Mouse (Mus musculus): ENCODE results near the gene Ctnnd1. TPM values are rescaled to one million over a fixed set of nuclear protein-coding genes. Genes with fewer than 3 reads are reported as not detected.
"Not testable (repeated sequence)": the region's sequence is repeated elsewhere in the genome, so short reads cannot be mapped to it uniquely, and the experiment has no call there.

The Ctnnd1 gene
- 10 to 100 TPM; 23.2 to 29.2 TPM for total RNA-seq (2021)
- long read RNA-seq, experiment 1, full-length matches to known transcripts = 1 of 12 reads
- long read RNA-seq, experiment 1, partial matches to known transcripts = 0 of 12 reads
- long read RNA-seq, experiment 1, other reads (novel, unspliced or antisense) = 11 of 12 reads
- long read RNA-seq, experiment 2, partial matches to known transcripts = 1 of 5 reads
- long read RNA-seq, experiment 2, other reads (novel, unspliced or antisense) = 4 of 5 reads

DNA sequence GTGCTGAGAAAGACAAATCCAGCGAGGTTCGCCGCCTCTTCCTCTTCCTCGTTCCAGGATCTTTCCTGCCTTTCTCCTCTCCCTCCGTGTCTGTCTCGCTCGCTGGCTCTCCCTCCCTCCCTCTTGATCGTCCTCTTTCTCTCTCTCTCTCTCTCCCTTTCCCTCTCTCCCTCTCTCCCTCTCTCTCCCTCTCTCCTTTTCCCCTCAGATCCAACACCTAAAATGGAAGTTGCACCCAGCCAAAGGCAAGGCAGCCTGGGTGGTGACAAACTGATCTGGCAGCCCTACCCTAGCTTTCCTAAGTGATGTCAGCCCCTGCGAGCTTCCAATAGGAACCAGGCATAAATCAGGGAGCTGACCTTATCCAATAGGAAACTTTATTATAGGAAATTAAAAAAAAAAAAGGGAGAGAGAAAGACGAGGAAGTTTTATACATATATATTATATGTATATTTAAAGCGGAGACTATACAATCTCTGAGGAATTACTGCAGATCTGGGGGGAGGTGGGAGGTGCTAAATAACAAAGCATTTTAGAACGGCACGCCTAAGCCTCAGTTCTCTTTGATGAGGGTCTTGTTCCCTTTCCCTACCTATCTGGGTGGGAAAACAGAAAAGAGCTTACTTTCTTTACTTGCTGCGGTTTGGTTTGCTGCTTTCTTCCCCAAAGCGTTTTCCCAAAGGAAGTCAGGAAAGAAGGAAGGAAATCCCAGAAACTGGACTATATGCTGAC is at the start of gene Ctnnd1:
TSS of gene Ctnnd1 (minus strand) at position 302 of the 732 bp plus-strand sequence.
- peak; percentile 91 for DNase-seq (ENCODE audit: low spot score)

DNA sequence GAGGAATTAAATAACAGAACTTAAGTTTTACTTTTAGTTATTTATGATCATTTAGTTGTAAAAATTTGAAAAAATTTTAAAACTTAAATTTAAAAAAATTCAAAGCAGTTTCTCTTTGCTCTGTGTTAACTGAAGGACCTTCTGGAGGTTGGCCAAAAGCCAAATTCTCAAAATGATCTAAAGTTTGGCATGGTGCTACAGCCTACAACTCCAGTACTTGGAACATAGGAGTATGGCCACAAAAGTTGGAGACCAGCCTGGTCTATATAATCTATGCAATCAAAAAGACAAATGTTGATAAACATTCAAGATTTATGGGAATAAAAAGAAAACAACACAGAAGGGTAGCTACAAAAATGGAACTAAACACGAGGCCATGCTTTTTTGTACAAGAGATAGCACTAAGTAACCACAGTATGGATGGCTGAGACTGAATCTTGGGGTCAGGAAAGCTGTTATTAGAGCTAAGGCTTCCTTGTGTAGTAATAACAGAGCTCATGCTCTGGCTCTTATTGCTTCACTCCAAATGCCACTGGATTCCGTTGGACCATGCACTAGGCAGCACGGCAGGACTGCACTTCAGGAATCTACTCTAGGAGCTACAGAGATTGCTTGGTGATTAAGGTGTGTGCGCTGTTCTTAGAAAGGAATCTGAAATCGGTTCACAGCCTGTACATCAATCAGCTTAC is 44.6 kb upstream of the Ctnnd1 start:
- no peak for DNase-seq (ENCODE audit: low spot score)

DNA sequence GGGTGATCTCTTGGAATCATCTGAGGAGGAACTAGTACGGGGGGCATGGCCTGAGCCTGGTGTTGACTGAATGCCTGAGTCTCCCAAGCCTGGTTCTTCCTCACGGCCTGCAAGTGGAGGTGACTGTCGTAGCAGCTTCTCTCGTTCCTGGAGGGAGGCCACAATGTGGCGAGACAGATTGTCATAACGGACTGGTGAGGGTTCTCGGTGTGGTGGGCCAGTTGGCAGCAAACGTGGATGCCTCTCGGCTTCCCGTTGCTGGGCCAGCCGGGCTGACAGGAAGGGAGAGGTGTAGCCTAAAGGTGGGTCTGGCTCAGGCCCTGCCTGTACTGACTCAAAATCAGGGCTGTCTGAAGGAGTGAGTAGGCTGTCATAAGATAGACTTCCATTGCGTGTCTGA is 39.5 kb upstream of the Ctnnd1 start:
- DNase-seq (ENCODE audit: low spot score) = no peak

DNA sequence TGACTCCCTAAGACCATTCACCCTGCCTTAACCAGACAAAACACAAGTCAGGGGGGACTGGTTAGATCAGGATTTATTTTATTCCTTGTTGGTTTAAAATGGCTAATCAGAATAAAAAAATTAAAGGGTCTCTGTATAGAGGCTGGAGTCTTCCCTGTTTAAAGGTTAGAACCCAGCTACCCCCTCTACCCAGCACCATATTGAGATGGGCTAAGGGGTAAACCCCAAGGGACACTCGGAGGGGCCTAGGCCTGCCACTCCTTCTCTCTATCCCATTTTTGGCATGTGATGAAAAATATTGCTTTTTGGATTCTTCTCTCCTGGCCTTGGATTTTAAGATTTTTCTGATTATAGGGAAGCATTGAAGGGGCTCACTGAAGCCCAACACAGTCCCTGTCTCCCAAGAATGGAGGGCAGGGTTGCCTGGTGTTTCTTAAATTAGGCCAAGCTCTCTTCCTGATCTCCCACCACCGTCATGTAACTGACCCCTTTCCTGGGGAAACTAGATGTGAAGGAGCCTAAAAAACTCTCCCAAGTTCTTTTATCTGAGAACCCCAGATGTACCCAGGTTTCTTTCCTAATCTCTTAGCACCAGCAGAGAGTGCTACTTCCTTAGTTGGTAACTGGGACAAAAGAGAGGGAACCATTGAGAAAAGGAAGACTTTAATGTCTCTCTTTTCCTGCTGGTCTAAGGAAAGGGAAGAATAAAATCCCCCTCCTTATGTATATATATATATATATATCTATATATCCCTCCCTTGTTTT is 37.7 kb upstream of the Ctnnd1 start:
- no peak for DNase-seq (ENCODE audit: low spot score)

DNA sequence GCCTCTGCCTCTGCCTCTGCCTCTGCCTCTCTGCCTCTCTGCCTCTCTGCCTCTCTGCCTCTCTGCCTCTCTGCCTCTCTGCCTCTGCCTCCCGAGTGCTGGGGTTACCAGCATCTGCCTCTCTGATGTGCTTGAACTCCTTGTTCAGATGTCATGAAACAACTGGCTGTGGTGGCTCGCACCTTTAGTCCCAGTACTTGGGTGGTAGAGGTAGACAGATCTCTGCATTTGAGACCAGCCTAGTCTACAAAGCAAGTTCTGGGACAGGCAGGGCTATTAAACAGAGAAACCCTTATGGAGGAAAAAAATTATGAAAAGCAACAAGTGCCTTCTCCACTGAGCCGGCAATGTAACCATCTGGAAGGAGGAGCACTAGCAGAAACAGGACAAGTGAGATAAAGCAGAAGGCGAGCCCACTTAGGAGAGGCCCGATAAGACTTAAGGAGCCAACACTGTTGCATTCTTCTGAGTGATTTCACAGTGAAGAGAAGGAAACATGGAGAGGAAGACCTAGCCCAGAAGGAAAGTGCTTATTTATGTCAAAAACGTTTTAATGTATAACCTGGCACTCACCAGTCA is 32.1 kb upstream of the Ctnnd1 start:
- DNase-seq (ENCODE audit: low spot score) = no peak

DNA sequence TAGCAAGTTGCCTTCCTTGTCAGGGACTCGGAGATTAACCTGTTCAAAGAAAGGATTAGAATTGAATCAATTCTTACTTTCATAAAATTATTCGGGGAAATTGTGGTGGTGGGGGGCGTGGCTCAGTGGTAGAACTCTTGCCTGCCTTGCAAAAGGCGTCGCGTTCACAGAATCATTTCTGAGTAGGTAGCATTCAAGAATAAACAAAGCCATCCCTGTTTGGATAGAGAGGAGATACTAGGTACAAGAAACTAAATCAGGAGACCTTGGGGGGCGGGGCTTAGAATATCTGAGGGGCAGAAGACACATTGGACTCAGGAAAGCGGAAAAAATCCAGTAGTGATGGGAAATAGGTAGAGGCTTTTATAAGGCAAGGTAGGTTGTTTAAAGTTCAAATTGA is 28.5 kb upstream of the Ctnnd1 start, which contains the start of gene Tmx2:
TSS of gene Tmx2 (minus strand) at position 125 of the 400 bp plus-strand sequence.
- no peak for DNase-seq (ENCODE audit: low spot score)

DNA sequence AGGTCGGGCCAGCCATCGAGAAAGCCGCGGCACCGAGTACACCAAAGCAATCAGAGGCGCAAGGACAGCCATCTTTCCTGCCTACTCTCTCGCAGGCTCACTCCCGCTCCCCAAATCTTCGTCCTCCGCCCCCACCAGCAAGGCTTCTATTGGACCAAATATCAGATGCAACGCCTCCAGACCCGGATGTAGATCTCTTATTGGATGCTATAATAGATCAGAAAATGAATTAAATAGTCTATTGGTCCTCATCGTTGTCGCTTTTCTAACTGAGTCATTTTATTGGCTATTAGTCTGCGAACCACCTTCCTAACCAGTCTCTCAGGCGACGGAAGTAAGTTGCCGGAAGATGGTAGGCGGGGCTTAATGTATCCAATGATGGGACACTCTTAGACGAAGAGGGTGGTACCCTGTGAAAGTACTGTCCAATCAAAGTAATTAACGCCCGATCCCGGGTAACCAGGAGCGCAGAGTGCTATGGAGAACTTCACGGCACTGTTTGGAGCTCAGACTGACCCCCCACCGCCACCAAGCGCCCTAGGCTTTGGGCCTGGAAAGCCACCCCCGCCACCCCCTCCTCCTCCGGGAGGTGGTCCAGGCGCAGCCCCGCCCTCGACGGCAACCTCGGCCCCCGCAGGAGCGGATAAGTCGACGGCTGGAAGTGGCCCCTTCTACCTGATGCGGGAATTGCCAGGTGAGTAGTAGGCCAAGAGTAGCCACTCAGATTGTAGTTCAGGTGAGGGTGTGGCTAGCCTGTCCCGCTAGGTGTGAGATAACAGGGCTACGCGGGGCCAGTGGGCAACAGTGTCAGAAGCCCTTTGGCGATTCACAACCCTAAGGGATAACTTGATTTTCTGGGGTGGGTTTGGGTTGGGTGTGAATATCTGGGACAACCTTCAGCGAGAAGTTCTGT is 27.7 kb upstream of the Ctnnd1 start, which contains the start of the genes Gm28635 and Med19:
TSS of gene Gm28635 (minus strand) at position 74 of the 913 bp plus-strand sequence.
TSS of gene Med19 (plus strand) at position 435 of the 913 bp plus-strand sequence.
- peak; percentile 97 for DNase-seq (ENCODE audit: low spot score)

DNA sequence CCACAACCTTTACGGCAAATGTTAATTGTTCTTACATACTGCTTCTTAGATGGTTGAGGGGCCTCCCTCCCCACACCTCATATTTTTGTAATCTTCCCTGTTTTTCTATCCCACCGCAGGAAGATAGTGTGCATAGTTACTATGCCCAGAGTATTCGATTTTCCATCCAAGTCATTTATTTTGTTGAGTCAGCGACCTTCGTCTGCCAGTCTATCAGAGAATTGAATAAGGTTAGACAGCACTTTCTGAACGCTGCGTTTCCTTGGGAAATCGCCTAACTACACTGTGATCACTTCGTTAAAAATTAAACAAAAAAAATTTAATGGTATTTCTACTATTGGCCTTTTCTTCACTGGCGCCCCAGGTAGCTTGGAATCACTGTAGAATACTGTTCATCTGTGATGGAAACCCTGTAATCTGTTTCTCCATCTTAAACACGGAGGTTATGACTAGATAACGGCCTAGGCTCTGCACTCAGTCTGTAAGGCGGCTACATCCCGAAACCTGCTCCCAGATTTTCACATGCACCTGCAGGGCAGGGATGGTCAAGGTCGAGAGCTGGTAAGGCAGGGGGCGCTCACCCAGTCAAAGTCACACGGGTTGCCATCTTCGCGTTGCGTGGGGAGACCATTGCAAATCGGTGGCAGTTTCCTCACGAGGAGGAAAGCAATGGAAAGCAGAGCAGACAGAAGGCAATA is 26.9 kb upstream of the Ctnnd1 start:
- DNase-seq (ENCODE audit: low spot score) = no peak

DNA sequence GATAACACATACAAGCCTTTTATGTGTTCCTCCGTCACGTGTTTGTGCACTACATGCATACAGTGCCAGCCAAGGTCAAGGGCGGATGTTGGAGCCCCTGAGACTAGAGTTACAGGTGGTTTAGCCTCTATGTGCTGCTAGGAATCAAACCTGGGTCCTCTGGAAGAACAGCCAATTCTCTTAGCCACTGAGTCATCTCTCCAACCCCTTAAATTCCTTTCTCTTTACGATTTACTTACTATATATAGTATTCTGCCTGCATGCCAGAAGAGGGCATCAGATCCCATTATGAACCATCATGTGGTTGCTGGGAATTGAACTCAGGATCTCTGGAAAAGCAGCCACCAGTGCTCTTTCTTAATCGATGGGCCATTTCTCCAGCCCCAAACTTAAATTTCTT is 21.0 kb upstream of the Ctnnd1 start:
- DNase-seq (ENCODE audit: low spot score) = not testable (repeated sequence)

DNA sequence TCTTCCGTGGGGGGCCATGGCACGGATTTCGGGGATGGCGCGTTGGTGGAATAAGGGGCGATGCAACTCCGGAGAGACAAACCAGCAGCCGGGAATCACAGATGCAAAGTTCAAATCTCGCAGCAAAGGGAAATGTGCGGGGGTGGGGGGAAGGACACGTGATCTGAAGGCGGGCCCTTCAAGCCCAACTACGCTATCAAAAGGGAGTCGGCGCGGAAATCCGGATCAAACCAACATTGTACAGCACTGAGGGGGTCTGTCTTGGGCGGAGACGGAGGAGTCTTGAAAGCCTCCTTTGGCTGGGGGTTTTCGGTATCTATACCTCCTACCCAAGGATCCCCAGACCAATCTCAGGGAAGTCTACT is 20.0 kb upstream of the Ctnnd1 start, which contains the start of gene Selenoh:
TSS of gene Selenoh (minus strand) at position 202 of the 365 bp plus-strand sequence.
- DNase-seq (ENCODE audit: low spot score) = peak; percentile 62

DNA sequence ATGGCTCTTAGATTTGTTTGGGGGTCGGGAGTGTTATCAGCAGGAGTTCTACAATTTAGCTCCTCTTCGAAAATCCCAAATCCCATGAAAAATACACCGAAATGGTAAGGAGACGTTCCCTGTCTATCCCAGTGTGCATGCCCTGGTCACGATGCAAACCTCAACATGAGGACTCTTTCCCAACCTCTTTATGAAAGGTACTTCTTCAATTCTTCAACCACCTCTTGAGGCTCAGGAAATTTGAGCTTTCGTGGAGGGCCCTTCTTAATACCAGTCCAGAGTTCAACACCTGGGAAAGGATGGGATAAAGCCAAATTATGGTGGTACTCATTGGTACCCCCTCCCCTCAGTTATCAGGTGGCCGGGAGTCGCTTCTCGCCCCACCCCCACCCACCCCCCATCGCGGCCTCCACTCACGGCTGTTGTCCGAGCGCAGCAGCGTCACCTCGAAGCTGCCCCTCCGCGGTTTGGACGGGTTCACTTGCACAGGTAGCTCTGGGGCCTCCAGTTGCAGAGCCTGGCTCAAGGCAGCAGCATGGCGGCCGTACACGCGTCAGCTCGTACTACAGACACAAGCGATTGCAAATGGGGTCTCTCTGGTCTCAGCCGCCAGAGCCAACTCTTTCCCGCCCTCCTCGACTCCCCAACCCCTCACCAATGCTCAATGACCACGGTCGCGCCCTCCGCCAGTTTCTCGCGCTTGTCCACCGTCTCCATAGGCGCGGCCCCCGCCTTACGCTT is 19.4 kb upstream of the Ctnnd1 start:
- DNase-seq (ENCODE audit: low spot score) = no peak

DNA sequence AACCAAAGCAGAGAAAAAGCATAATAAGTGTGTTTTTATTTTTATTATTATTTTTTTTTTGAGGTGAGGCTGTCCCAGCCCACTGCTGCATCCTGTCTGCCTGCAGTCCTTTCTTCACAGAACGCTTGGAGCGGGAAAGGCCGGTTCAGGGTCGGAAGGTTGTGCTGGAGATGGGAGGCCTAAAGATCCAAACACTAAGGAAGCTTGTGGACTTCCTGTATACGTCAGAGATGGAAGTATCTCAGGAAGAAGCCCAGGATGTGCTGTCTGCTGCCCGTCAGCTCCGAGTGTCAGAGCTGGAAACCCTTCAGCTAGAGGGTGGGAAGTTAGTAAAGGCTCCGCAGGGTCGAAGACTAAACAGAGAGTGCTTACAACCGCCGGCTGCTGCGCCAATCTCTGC is 15.5 kb upstream of the Ctnnd1 start:
- no peak for DNase-seq (ENCODE audit: low spot score)

DNA sequence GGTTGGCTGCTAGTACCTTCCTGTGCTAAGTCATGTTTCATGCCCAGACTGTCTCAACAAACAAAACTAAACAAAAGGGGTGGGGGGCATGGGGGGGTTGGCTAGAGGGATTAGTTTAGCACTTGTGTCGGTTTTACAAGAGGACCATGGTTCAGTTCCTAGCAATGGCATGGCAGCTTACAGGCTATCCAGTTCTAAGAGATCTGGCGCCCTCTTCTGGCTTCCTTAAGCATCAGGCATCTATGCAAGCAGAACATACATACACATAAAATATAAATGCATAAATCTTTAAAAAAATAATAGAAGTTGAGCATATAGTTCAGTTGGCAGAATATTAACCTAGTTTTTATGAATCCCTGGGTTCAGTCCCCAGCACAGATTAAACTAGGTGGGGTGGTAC is 12.3 kb upstream of the Ctnnd1 start:
- DNase-seq (ENCODE audit: low spot score) = peak; percentile 48

DNA sequence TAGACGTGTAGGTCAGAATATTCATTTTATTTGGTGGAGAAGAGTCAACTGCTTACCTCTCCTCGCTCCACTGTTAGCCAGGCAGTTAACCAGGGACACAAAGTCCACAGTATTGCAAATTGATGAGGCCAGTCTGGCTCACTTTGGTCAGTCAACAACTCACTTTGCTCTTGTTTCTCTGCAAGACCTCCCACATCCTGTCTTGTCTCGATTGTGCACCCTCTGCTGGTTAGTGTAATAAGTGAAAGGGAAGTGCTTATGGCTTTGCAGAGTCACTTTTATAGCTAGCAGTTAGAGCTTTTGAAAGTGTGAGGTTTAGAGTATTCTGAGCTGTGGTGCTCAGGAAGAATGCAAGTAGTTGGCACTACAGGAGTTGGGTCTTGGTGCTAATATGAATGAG is 9.7 kb upstream of the Ctnnd1 start:
- DNase-seq (ENCODE audit: low spot score) = peak; percentile 53

DNA sequence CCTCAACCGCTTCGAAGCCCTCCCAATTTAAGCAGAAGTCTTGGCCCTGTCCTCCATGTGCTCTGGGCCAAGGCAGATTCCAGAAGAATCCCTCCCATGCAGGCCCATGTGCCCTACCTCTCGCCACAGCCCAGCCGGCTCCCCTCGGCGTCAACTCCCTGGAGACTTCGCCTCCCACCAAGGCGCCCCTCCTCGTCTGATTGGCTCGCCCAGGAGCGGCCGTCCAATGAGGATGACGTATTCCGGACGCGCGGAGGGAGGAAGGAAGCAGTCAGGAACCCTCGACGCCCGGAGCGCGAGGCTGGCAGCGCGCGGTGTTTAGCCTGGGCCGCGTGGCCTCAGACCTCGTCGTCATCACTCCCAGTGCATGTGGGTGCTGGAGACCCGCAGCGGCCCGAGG is 8.2 kb upstream of the Ctnnd1 start, which contains the start of gene Btbd18:
TSS of gene Btbd18 (plus strand) at position 274 of the 400 bp plus-strand sequence.
- DNase-seq (ENCODE audit: low spot score) = no peak

DNA sequence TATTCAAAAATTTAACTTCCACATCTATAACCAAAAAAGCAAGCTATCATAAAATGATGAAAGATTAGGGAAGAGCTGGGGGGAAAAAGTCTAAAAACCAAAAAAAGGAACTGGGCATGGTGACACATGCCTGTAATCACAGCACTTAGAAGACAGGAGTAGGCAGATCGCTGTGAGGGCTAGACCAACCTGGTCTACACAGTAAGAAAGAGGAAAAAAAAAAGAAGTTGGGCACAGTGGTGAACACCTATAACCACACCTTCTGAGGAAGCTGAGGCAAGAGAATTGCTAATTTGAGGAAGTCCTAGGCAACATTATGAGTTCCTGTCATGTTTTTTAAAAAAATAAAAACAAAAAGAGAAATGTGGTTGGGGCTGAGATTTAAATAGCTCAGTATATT is 5.3 kb upstream of the Ctnnd1 start:
- DNase-seq (ENCODE audit: low spot score) = no peak

DNA sequence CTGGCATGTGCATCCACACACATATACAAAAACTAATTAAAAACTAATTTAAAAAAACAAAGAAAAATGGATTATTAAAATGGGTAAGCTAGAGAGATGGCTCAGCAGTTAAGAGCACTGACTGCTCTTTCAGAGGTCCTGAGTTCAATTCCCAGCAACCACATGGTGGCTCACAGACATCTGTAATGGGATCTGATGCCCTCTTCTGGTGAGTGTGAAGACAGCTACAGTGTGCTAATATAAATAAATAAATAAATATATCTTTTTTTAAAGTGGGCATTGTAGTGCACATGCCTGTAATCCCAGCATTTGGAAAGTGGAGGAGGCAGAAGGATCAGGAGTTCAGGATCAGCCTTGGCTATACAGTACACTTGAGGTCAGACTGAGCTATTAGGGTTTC is 2.8 kb upstream of the Ctnnd1 start:
- DNase-seq (ENCODE audit: low spot score) = no peak

DNA sequence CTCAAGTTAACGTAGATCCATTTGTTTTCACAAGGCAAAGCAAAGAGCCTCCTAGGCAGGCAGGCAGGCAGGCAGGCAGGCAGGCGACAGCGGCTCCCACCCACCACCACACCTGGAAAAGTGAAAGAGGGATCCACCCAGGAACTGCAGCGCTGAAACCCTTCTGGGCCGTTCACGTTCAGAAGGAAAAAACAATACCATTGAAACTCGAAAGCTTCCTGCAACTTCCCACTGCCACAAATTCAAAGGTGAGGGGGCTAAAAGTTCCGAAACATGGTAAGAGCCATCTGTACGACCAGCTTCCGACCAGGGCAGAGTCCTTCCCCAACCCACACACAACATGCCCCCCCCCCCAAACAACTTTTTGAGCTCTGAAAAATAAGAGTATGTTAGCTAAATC is 891 bp downstream of the Ctnnd1 start:
- no peak for DNase-seq (ENCODE audit: low spot score)

DNA sequence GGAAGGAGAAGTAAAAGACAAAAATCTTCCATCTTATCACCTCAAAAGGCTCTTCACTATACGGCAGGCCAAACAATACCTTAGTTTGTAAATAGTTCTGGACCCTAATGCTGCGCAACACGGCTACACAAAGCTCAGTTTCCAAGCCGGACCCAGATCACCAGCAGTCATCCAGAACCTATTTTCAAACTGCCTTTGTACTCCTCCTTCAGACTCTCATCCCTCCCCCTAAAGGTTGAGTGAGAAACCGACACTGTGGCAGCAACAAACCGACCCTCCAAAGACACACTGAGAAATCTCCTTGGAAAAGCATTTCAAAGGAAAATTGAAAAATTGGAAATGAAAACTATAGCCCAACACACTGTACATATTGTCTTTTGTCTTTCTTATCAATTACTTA is 2.2 kb downstream of the Ctnnd1 start:
- no peak for DNase-seq (ENCODE audit: low spot score)

Data from gastrocnemius, adult 18-20 months (tissue).